Mouse (Mus musculus): ENCODE data around the gene Pirb.

DNA sequence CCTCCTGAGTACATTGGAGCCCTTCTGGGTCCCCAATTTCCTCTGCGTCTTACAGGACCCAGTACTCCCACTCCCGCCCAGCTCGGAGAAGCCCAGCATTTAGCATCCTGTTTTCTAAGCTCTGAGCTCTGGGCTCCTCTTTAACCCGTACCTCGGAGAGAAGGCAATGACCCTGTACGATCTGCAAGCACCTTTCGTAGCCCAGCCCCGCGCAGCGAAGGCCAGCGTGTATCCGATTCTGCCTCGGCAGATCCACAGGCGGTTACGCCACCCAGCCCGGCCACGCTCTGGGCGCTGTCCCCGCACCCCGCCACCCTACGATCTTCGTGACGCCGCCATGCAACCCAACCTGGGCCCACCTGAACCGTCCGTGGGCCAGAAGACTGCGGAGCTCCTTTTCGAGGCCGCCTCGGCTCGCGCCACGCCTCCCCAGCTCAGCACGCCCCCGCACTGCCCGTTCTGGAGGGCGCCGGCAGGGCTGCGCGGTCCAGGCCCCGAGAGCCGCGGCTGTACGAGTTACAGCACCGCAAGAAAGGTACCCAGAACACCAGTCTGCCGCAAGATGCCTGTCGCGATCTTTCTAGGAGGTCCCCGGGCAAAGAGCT, 27.7 kb downstream of the Pirb start, which contains the start of gene Tsen34:
- 0 out of 2 replicates have a peak, but pooled peaks have one; percentile 7 for TF ChIP-seq MYC (IDR thresholded peaks at IDR 0.05; ENCODE audit: low read depth, low read length)
- TF ChIP-seq CTCF (IDR thresholded peaks at IDR 0.05 in 2 of 3, conservative IDR thresholded peaks at IDR 0.05 in 1 of 3; ENCODE audit: control insufficient read depth in 1 of 3, insufficient read depth in 1 of 3, low read depth in 2 of 3, low read length in 3 of 3, poor library complexity in 1 of 3, severe bottlenecking in 1 of 3) = 0 out of 6 replicates have a peak, but pooled peaks of 1 of the 3 experiments have one; percentile 7
- TF ChIP-seq CHD2 (IDR thresholded peaks at IDR 0.05; ENCODE audit: low read length) = no peak
- no peak for TF ChIP-seq MAZ (IDR thresholded peaks at IDR 0.05; ENCODE audit: low read depth, low read length)
- TF ChIP-seq GATA1 (IDR thresholded peaks at IDR 0.05; ENCODE audit: low read depth, low read length) = no peak

All from MEL (cell line).